Mouse (Mus musculus) lung, embryonic 14.5 days (tissue): ENCODE data around the gene Tmem115. TPM values are rescaled to one million over a fixed set of nuclear protein-coding genes. Genes with fewer than 3 reads are reported as not detected.
A peak's percentile ranks its signal among the peaks of the same experiment; 100 is the strongest.

Experiments
- ATAC-seq: fragments of 200-750 bp; cut with Nextera tagmentation; 2 replicates; pipeline ENCODE4 v1.8.0; 2017; ENCODE audit warnings: mild to moderate bottlenecking, moderate TSS enrichment, moderate library complexity; ENCODE audit not compliant: insufficient read depth
- DNase-seq: peaks from one replicate; pipeline ENCODE4 v3.0.0-alpha.2; 2015
- H3K27ac ChIP-seq: fragments of 300-500 bp; sonication (generic); 2 replicates; pipeline ENCODE4 v1.5.1; 2014; ENCODE audit warnings: low read depth, mild to moderate bottlenecking, moderate library complexity
- H3K27me3 ChIP-seq: fragments of 300-500 bp; sonication (generic); 2 replicates; pipeline ENCODE4 v1.6.1; 2014; ENCODE audit warnings: low read length, control low read depth; ENCODE audit not compliant: insufficient read depth
- H3K36me3 ChIP-seq: fragments of 300-500 bp; sonication (generic); 2 replicates; pipeline ENCODE4 v1.6.1; 2014; ENCODE audit warnings: control low read depth; ENCODE audit not compliant: insufficient read depth
- H3K4me1 ChIP-seq: fragments of 300-500 bp; sonication (generic); 2 replicates; pipeline ENCODE4 v1.6.1; 2014; ENCODE audit warnings: antibody characterized with exemption, control low read depth; ENCODE audit not compliant: insufficient read depth
- H3K4me2 ChIP-seq: fragments of 300-500 bp; sonication (generic); 2 replicates; pipeline ENCODE4 v1.6.1; 2014; ENCODE audit warnings: mild to moderate bottlenecking
- H3K4me3 ChIP-seq: fragments of 300-500 bp; sonication (generic); 2 replicates; pipeline ENCODE4 v1.5.1; 2014; ENCODE audit warnings: low read depth, low read length
- H3K9ac ChIP-seq: fragments of 300-500 bp; sonication (generic); 2 replicates; pipeline ENCODE4 v1.6.1; 2014
- H3K9me3 ChIP-seq: fragments of 300-500 bp; sonication (generic); 2 replicates; pipeline ENCODE4 v1.6.1; 2016; ENCODE audit warnings: low read depth, low read length, control low read depth
- CTCF ChIP-seq: IDR thresholded peaks from 2 replicates; pipeline ENCODE4 v1.5.1; 2016; ENCODE audit warnings: antibody characterized with exemption, low read depth
- WGBS: fragments of 180-500 bp; shearing (Covaris S2); extraction: QIAGEN DNeasy Blood & Tissue Kit; methylation state at CpG from one replicate; pipeline ENCODE4 v1.1.7; 2014; 5-methylcytosine and 5-hydroxymethylcytosine counted together
- polyA plus RNA-seq: library from polyadenylated mRNA; unstranded; fragments of >200 nt; fragmentation: Nextera tagmentation; extraction: Ambion mirVana; gene quantifications from 2 replicates; pipeline ENCODE4 v1.2.1, GENCODE M21; 2014

Gene Tmem115
- polyA plus RNA-seq, 1 experiment from 2014 or later, result 45.3 TPM

GRCm38 (mm10) chr9:107566855-107567254 lies 33.1 kb downstream of the Tmem115 start:
- peak; percentile 67 for DNase-seq
- TF ChIP-seq CTCF, result no peak; the same call in 1 of the 2 replicates
- no peak overlapping the region for H3K9ac ChIP-seq
- 57% methylated on average over 3 of the region's 3 CpGs for WGBS
- H3K4me3 ChIP-seq, result peak overlapping the region; percentile 13; the same call in 1 of the 2 replicates
- peaks cover 28% of the 10 kb centered on the region for H3K4me1 ChIP-seq
- H3K9me3 ChIP-seq, result no peaks in the 10 kb centered on the region
- peaks cover 41% of the 10 kb centered on the region for H3K36me3 ChIP-seq
- H3K4me2 ChIP-seq, result peak overlapping the region; percentile 65
- peak overlapping the region; percentile 92 for H3K27ac ChIP-seq
- H3K27me3 ChIP-seq, result no peaks in the 10 kb centered on the region
- ATAC-seq, result no peak

GRCm38 (mm10) chr9:107567702-107568319 lies 34.1 kb downstream of the Tmem115 start, which contains the start of gene Hyal2:
TSS of gene Hyal2 (plus strand) at chr9:107567945.
- Histone ChIP-seq H3K9me3 (no peaks in the 10 kb centered on the region), H3K9ac (peak within 1 kb of the TSS; percentile 89), H3K36me3 (peaks cover 42% of the 10 kb centered on the region), H3K4me1 (peaks cover 28% of the 10 kb centered on the region), H3K27ac (peak within 1 kb of the TSS; percentile 92), H3K4me2 (peak within 1 kb of the TSS; percentile 65), H3K4me3 (peak within 1 kb of the TSS; percentile 84), H3K27me3 (no peaks in the 10 kb centered on the region)
- 7% methylated on average over 18 of the region's 18 CpGs for WGBS
- no peak; the same call in 1 of the 2 replicates for ATAC-seq
- no peak for TF ChIP-seq CTCF
- DNase-seq, result no peak

GRCm38 (mm10) chr9:107568331-107569261 lies 34.9 kb downstream of the Tmem115 start:
- DNase-seq (peak; percentile 94), ATAC-seq (peak; percentile 82)
- no peak for TF ChIP-seq CTCF
- peak overlapping the region; percentile 84 for H3K4me3 ChIP-seq
- no peaks in the 10 kb centered on the region for H3K9me3 ChIP-seq
- peaks cover 27% of the 10 kb centered on the region for H3K4me1 ChIP-seq
- H3K27ac ChIP-seq, result peak overlapping the region; percentile 92
- peak overlapping the region; percentile 65 for H3K4me2 ChIP-seq
- H3K9ac ChIP-seq, result peak overlapping the region; percentile 89
- under 1% methylated on average over 41 of the region's 41 CpGs for WGBS
- peaks cover 50% of the 10 kb centered on the region for H3K36me3 ChIP-seq
- H3K27me3 ChIP-seq, result no peaks in the 10 kb centered on the region

DNA sequence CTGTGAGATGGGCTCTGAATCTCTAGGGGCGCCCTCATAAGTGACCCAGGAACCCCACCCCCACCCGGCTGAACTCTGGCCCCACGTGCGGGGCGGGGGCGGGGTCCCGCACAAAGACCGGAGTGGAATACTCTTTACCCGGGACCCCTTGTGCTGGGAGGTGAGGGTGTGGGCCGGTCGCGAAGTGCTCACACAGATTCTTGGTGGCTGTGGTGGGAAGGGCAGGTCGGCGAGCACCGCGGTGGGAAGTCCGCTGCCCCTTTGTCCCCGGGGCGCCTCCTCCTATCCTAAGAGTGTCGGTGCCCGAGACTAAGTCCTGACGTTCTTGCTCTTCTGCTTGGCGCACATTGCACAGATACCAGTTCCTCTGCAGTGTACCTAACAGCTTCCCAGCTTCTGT lies 35.5 kb downstream of the Tmem115 start:
- ATAC-seq (peak; percentile 18), DNase-seq (peak; percentile 55)
- Histone ChIP-seq H3K4me2 (peak overlapping the region; percentile 65), H3K27me3 (no peaks in the 10 kb centered on the region), H3K27ac (peak overlapping the region; percentile 92), H3K9ac (peak overlapping the region; percentile 89), H3K9me3 (no peaks in the 10 kb centered on the region), H3K4me3 (peak overlapping the region; percentile 84), H3K4me1 (peaks cover 21% of the 10 kb centered on the region), H3K36me3 (peaks cover 52% of the 10 kb centered on the region)
- no peak for TF ChIP-seq CTCF
- WGBS, result under 1% methylated on average over 23 of the region's 23 CpGs

- Histone ChIP-seq H3K27ac (peak overlapping the region; percentile 92), H3K4me3 (peak overlapping the region; percentile 84), H3K9me3 (no peaks in the 10 kb centered on the region), H3K4me2 (peak overlapping the region; percentile 65), H3K36me3 (peaks cover 49% of the 10 kb centered on the region), H3K27me3 (no peaks in the 10 kb centered on the region), H3K4me1 (peaks cover 21% of the 10 kb centered on the region), H3K9ac (peak overlapping the region; percentile 89)
- DNase-seq (no peak), ATAC-seq (no peak)
- WGBS, result 24% methylated on average over 13 of the region's 13 CpGs
- TF ChIP-seq CTCF, result peak; percentile 12; the same call in 1 of the 2 replicates
These were observed 36.3 kb downstream of the Tmem115 start for GRCm38 (mm10) chr9:107570016-107570415.

- peak overlapping the region; percentile 89 for H3K9ac ChIP-seq
- H3K4me2 ChIP-seq, result peak overlapping the region; percentile 65
- H3K36me3 ChIP-seq, result peaks cover 43% of the 10 kb centered on the region
- ATAC-seq (no peak), DNase-seq (no peak)
- no peak for TF ChIP-seq CTCF
- H3K27me3 ChIP-seq, result no peaks in the 10 kb centered on the region
- WGBS, result 84% methylated on average over 21 of the region's 21 CpGs
- H3K4me3 ChIP-seq, result peak overlapping the region; percentile 84
- H3K27ac ChIP-seq, result peak overlapping the region; percentile 92
- H3K4me1 ChIP-seq, result peaks cover 23% of the 10 kb centered on the region
- H3K9me3 ChIP-seq, result no peaks in the 10 kb centered on the region
These were observed 37.1 kb downstream of the Tmem115 start for GRCm38 (mm10) chr9:107570845-107571244.
